Mouse (Mus musculus) gastrocnemius, adult 18-20 months (tissue): Measurements from ENCODE around the gene Mrgpra4. TPM values are rescaled to one million over a fixed set of nuclear protein-coding genes. Genes with fewer than 3 reads are reported as not detected.

Source experiments
- DNase-seq: peaks from one replicate; pipeline ENCODE4 v3.0.0; 2021; ENCODE audit warnings: low spot score
- long read RNA-seq, 2 experiments: library from polyadenylated mRNA; stranded (forward); transcript quantifications; one replicate each; pipeline ENCODE4 v2.0.0; 2021
- total RNA-seq, 2 experiments: library from RNA; stranded (reverse); gene quantifications; 2 replicates each; pipeline ENCODE4 v1.2.3; 2021

The Mrgpra4 gene
- total RNA-seq, result not detected
- long read RNA-seq, experiment 1, result 0 reads
- long read RNA-seq, experiment 2, result 0 reads

DNA sequence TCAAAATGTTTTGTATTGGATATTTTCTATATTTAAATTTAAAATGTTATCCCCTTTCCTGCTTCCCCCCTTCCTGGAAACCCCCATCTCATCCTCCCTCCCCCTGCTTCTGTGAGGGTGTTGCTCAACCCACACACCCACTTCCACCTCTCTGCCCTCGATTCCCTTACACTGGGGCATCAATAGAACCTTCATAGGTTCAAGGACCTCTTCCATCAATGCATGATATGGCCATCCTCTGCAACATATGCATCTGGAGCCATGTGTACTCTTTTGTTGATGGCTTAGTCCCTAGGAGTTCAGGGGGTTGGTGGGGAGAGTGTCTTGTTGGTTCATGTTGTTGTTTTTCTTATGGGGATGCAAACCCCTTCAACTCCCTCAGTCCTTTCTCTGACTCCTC is at the start of gene Mrgpra4:
Gene Mrgpra4, minus strand, starts transcription at position 101 of the 400 bp plus-strand sequence.
- no peak for DNase-seq

DNA sequence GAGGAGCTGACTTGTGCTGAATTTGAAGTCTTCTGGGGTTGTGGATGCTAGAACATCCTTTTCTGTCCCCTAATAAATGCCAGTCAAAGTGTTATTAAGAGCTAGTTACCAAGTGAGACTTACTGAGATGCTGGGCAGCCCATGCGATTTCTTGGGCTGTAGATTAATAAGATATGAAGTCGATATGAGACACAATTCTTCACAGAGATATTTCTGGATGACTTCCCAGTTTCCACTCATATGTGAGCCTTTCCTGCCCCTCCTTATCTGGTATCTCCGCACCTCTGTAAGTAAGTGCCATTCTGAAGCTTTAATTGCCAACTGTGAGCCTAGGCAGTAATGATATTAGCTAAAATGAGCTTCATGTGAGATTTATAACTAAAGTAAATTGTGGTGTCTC is 45.6 kb upstream of the Mrgpra4 start, which contains the start of gene Mrgprx1:
Gene Mrgprx1, minus strand, starts transcription at position 101 of the 400 bp plus-strand sequence.
- no peak for DNase-seq

- no peak for DNase-seq
Measured at GRCm38 (mm10) chr7:48017874-48018273, 36.0 kb upstream of the Mrgpra4 start.

- DNase-seq, result no peak
Measured at GRCm38 (mm10) chr7:47995689-47996088, 13.8 kb upstream of the Mrgpra4 start.

- DNase-seq, result no peak
Measured at GRCm38 (mm10) chr7:47986752-47987151, 4.9 kb upstream of the Mrgpra4 start.

Other genes starting within 250 kb of the Mrgpra4 start
- gene Mrgprx1, start 45.5 kb upstream of the Mrgpra4 start, total RNA-seq, result not detected
- gene Mrgprb5, start 186.9 kb upstream of the Mrgpra4 start, total RNA-seq, result not detected
- gene Mrgprb4, start 217.2 kb upstream of the Mrgpra4 start, total RNA-seq, result not detected